Mouse (Mus musculus) mouse trophoblast stem cell (cell line): ENCODE measurements around the gene Ttl.

Source experiments
- in situ Hi-C, 2 experiments: fragments of 300-500 bp; cut with MseI, MboI; formaldehyde crosslinking; loops; 2 replicates in 1 of 2; 3 replicates in 1 of 2; pipeline ENCODE4 v1.15.1; 2025

Ttl gene

GRCm38 (mm10) chr2:129065437-129066282 lies at the start of gene Ttl:
Gene Ttl, plus strand, starts transcription at chr2:129065942.
- in situ Hi-C loops = no loop called here

- in situ Hi-C loops = no loop called here
Measured at GRCm38 (mm10) chr2:129020106-129020505, 45.6 kb upstream of the Ttl start.

DNA sequence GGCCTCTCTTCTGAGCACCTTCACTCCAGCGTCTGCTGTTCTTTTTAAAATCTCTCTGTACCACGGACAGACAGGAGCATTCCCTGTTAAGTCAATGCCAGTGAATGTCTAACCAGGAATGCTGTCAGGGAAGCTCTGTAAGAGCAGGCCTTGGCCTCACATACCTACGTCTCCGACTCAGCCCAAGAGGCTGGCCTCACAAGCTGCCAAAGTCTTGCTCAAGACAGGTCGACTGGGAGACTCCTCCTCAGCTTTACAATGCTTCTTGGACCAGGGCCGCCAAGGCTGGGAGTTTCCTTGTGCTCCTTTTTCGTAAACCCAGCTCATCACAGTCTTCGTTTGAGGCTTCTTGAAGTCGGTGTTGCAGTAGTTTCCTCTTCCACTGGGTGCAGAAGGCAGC lies 40.9 kb upstream of the Ttl start:
- in situ Hi-C loops = no loop called here

- in situ Hi-C loops = no loop called here
Measured at GRCm38 (mm10) chr2:129035381-129035780, 30.4 kb upstream of the Ttl start.

DNA sequence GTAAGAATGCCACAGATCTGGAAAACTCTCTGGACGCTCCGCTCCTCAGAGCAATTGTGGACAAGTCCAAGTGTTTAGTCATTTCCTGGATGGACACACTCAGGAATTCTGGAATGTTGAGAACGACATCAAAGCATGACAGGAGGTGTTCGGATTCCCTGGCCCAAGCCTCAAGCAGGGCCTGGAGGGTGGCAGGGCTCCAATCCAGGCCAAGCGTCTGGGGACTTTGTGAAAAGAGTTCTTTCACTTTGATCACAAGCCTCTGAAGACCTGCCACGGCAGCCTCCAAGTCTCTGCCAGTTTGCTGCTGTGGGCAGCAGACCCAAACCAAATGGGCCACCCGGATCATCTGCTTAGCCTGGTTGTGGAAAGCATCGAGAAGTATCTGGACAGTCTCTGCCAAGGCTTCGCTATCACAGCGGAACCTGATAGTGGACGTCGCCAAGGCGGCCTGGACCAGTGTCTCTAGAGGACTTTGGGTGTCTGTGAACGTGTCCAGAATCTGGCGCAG lies 27.3 kb upstream of the Ttl start:
- in situ Hi-C loops = no loop called here

GRCm38 (mm10) chr2:129038937-129039631 lies 26.7 kb upstream of the Ttl start:
- in situ Hi-C loops = no loop called here

- in situ Hi-C loops = no loop called here
Measured at GRCm38 (mm10) chr2:129040567-129040966, 25.2 kb upstream of the Ttl start.

DNA sequence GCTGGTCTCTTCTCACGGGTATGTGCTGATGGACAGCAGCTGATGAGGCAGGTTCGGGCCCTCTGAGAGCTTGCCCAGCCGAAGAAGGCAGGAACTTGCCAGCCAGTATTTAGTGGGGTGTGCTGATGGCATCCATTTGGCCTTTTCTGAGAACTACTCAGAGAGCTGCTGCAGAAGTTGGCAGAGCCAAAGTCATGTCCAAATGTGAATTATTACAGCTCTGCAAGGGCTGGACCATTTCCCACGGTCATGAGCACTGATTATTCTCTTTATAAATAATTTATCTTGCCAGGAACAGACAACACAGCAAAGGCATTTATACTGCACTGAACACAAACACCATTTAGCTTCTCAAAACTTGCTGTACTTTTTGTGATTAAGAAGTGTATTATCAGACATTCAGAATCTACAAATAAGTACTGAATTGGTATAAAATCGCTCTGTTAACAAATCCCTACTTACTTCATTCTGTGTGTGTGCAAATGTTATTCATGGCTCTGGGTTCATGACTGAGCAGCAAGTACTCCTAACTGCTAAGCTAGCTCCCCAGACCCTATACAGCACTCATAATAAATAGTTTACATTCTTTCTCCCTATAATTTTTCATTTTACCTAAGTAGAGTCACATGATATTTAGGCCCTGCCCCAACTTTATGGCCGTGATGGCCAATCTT lies 19.4 kb upstream of the Ttl start:
- in situ Hi-C loops = no loop called here

DNA sequence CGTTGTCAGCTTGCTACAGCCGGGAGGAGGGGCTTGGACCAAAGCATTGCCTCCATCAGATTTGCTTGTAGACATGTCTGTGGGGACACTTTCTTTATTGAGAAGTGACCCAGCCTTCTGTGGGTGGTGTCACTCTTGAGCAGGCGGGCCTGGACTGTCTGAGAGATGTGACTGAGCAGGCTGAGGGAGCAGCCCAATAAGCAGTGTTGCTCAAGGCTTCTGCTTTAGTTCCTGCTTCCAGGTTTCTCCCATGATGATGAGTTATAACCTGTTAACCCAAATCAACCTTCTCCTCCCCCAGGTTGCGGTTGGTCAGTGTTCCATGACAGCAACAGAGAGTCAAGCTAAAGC lies 18.9 kb upstream of the Ttl start:
- in situ Hi-C loops = no loop called here

- in situ Hi-C loops = no loop called here
Measured at GRCm38 (mm10) chr2:129047811-129048210, 17.9 kb upstream of the Ttl start, which contains the start of gene Vinac1. Gene Vinac1, minus strand, starts transcription at chr2:129048172.

- in situ Hi-C loops = loop anchor here in 1 of 2 experiments (5.0 kb wide), 1 partner anchor 105 kb away; no protein-coding TSS in a partner anchor
Measured at GRCm38 (mm10) chr2:129052451-129052983, 13.2 kb upstream of the Ttl start.

DNA sequence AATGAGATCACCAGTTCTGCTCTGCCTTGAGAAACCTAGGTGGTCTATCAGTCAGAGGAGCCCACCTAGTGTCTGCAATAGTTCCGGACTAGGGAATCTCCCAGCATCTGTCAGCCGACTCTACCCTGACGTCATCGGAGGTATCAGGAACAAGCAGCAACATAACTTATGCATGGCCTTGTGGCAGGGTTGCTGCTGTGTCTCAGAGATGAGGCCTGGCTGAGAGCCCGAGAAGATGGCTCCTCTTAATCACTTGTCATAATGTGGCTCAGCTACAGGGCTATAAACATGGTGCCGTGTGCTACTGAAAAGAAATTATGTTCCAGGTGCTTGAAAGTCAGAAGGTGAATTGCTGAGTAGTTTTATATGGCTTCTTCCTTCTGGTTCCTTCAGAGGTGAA lies 10.0 kb upstream of the Ttl start:
- in situ Hi-C loops = loop anchor here in 1 of 2 experiments (5.0 kb wide), 1 partner anchor 108 kb away; no protein-coding TSS in a partner anchor

GRCm38 (mm10) chr2:129056597-129056996 lies 9.1 kb upstream of the Ttl start:
- in situ Hi-C loops = loop anchor here in 1 of 2 experiments (5.0 kb wide), 1 partner anchor 109 kb away; no protein-coding TSS in a partner anchor

DNA sequence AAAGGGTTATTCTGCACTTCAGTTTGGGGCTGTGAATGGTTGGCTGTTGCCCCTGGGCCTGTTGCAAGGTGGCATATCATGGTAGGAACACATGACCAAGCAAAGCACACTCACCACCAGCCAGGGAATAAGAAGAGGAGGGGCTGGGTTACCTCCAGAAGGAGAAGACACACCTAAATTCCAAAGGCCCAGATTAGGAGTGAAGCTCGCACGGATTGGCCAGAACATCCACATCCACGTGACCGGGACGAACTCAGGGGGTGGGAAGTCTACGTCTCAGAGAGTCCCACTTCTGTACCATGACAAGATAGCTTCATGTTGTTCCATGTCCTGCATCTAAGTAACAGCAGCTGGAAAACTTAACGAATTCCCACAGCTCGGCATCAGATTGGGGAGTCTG lies 8.5 kb upstream of the Ttl start:
- in situ Hi-C loops = loop anchor here in 1 of 2 experiments (5.0 kb wide), 1 partner anchor 110 kb away; no protein-coding TSS in a partner anchor

- in situ Hi-C loops = loop anchor here in 1 of 2 experiments (5.0 kb wide), 1 partner anchor 111 kb away; no protein-coding TSS in a partner anchor
Measured at GRCm38 (mm10) chr2:129057920-129058361, 7.8 kb upstream of the Ttl start.

DNA sequence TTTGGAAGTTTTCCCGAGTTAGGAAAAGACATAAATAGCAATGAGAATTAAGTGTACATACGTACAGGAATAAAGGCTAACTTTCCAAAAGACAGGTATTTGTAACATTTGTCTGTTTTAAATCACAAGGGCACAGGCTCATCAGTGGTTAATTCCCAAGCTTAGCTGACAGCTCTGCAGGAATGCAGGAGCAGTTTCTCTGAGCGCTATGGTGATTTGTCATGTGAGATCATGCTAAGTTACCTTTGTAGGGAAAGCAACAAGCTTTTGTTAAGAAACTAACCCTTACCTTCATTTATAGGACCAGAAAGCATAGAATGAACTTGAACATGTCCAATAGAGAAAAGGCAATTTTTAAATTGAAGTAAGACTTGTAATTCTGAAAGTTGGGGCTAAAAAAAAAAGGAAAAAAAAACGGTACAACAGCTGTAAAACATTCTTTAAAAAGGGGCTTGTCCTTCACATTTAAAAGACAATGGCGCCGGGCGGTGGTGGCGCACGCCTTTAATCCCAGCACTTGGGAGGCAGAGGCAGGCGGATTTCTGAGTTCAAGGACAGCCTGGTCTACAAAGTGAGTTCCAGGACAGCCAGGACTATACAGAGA lies 4.2 kb upstream of the Ttl start:
- in situ Hi-C loops = no loop called here

DNA sequence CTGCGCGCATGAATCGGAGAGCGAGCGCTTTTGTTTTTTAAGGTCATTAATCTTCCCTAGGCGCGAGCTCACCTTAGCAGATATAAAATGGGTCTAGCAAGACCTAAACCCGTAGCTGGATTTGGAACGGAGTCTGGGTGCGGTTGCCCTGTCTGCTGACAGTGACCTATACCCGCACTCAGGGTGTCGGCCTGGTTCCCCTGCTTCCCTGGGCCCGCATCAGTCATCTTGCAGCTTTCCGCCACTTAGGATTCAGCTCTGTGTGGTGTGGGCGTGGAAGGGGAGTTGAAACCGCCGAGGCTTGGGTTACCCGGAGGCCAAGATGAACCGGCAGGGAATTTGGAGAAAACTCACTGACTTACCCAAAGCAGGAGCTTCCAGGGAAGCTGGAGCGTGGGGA lies 584 bp downstream of the Ttl start:
- in situ Hi-C loops = no loop called here

- in situ Hi-C loops = no loop called here
Measured at GRCm38 (mm10) chr2:129070296-129070695, 4.6 kb downstream of the Ttl start.

DNA sequence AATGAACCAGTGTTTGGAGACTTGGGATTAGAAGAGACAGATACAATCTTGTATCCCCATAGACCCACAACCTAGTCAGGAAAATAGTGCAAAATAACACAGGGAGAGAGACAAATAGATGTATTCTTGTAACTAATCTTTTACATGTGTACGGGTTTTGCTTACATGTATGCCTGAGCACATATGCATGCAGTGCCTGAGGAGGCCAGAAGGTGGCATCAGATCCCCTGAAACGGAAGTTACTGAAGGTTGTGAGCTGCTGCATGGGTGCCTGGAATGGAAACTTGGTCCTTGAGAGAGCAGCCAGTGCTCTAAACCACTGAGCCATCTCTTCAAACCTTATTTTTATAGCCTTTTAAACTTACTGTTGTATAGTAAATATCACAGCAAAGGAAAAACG lies 12.6 kb downstream of the Ttl start:
- in situ Hi-C loops = no loop called here

DNA sequence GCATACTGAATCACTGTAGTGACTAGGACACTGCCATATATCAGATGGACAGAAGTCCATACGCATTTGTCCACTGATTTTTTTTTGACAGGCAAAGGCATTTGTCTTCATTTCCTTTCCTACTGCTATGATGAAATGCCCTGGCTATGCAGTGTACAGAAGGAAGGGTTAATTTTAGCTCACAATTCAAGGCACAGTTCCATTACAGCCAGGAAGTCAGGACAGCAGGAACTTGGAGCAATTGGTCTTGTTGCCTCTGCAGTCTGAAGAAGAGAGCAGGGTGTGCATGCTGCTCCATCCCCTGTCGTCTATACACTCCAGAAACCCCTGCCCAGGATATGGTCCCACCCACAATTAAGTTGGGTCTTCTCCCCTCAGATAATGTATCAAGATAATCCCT lies 13.5 kb downstream of the Ttl start:
- in situ Hi-C loops = no loop called here

- in situ Hi-C loops = no loop called here
Measured at GRCm38 (mm10) chr2:129081097-129081496, 15.4 kb downstream of the Ttl start.
